In the genomic region with DNA sequence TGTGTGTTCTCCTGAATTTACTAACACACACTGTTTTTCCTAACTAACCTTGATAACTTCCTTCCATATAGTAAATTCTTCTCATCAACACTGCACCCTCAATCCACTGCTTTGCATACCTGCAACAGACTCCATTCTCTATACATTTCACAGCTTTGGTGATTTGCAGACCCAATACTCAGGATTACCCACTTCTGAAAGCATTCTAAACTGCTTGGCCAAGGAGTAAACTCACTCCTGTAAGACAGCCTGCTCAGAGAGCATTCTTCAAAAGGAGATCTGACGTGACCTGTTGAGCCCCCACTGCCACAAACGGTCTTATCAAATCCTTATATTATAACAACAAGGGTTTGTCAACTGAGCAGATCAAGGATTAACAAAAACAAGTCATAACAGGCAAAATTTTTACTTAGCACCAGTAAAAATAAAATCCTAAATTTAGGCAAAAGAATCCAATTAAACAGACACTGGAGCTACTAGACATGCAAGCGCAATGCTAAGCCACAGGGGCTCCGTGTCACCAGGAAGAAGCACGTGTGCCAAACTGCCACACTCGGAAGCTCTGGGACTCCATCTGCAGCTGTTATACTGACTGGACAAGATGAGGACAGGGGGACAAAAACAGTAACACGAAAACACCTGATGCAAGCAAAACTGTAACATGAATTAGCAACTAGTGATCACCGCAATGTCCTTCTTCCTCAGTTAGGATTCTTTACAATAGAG, we compare ENCODE assay signal across 12 mouse cellular contexts. TPM values are rescaled to one million over a fixed set of nuclear protein-coding genes. Genes with fewer than 3 reads are reported as not detected.
DNase-seq lines count a peak whose midpoint lies in the region; ATAC-seq lines count a peak whose summit lies in the region.
"Had no signal": no experiment of that assay in that cellular context is flagged by ENCODE, and none has a peak within 500 bp of the region (broad histone marks: within the 10 kb centered on the region; RNA-seq: fewer than 3 reads in every experiment).

No protein-coding gene starts in this region.

- H3K4me2 ChIP-seq in midbrain, embryonic 11.5 days, result no peak overlapping the region
- no peak overlapping the region for H3K4me2 ChIP-seq in embryonic facial prominence, embryonic 14.5 days (ENCODE audit: low read depth, low read length)
- H3K4me2 ChIP-seq in hindbrain, embryonic 13.5 days, result peak overlapping the region; percentile 21; the same call in 1 of the 2 replicates
- H3K4me2 ChIP-seq in neural tube, embryonic 13.5 days, result no peak overlapping the region
- H3K4me2 ChIP-seq: lung, embryonic 15.5 days had no signal

- H3K4me3 ChIP-seq in midbrain, embryonic 10.5 days, result no peak overlapping the region
- no peak overlapping the region for H3K4me3 ChIP-seq in midbrain, embryonic 11.5 days (ENCODE audit: low read depth, low read length)
- no peak overlapping the region for H3K4me3 ChIP-seq in embryonic facial prominence, embryonic 14.5 days (ENCODE audit: low read depth, low read length)
- H3K4me3 ChIP-seq in hindbrain, embryonic 13.5 days, result no peak overlapping the region
- H3K4me3 ChIP-seq in neural tube, embryonic 13.5 days, result no peak overlapping the region
- H3K4me3 ChIP-seq: lung, embryonic 15.5 days had no signal

- no peak for DNase-seq in midbrain, embryonic 10.5 days (ENCODE audit: low spot score)
- DNase-seq in midbrain, embryonic 11.5 days (ENCODE audit: low spot score, missing footprints), result no peak
- peak; percentile 29 for DNase-seq in embryonic facial prominence, embryonic 14.5 days (ENCODE audit: low spot score)
- no peak for DNase-seq in spleen, postnatal 36 days (ENCODE audit: low spot score in 2 of 2)
- DNase-seq in yolk sac, embryonic 10.5 days (ENCODE audit: low spot score), result no peak
- DNase-seq: gastrocnemius, postnatal 36 days; heart, postnatal 14 days; kidney, postnatal 25 days had no signal

- H3K27ac ChIP-seq in midbrain, embryonic 10.5 days (replicated peaks), result 0 out of 2 replicates have a peak overlapping the region, but pooled peaks have one; percentile 47
- H3K27ac ChIP-seq in midbrain, embryonic 11.5 days (ENCODE audit: low read depth, low read length), result no peak overlapping the region
- peak overlapping the region; percentile 19 for H3K27ac ChIP-seq in embryonic facial prominence, embryonic 14.5 days (replicated peaks; ENCODE audit: low read depth, low read length)
- H3K27ac ChIP-seq in hindbrain, embryonic 13.5 days, result peak overlapping the region; percentile 83
- peak overlapping the region; percentile 68 for H3K27ac ChIP-seq in neural tube, embryonic 13.5 days (replicated peaks)
- H3K27ac ChIP-seq: lung, embryonic 15.5 days had no signal

- H3K27me3 ChIP-seq in midbrain, embryonic 10.5 days (ENCODE audit: low read depth, poor library complexity, severe bottlenecking), result no peaks in the 10 kb centered on the region
- no peaks in the 10 kb centered on the region for H3K27me3 ChIP-seq in midbrain, embryonic 11.5 days (ENCODE audit: control insufficient read depth, insufficient read depth, low read length)
- H3K27me3 ChIP-seq in embryonic facial prominence, embryonic 14.5 days (replicated peaks; ENCODE audit: control insufficient read depth, insufficient read depth, low read length), result no peaks in the 10 kb centered on the region
- H3K27me3 ChIP-seq in hindbrain, embryonic 13.5 days, result no peaks in the 10 kb centered on the region
- no peaks in the 10 kb centered on the region for H3K27me3 ChIP-seq in neural tube, embryonic 13.5 days
- H3K27me3 ChIP-seq: CH12.LX; lung, embryonic 15.5 days had no signal

- no peak; the same call in 1 of the 2 replicates for ATAC-seq in midbrain, embryonic 11.5 days (ENCODE audit: low FRiP score)
- no peak for ATAC-seq in embryonic facial prominence, embryonic 14.5 days (ENCODE audit: low read depth)
- ATAC-seq in hindbrain, embryonic 13.5 days (ENCODE audit: low FRiP score), result peak; percentile 15
- ATAC-seq in neural tube, embryonic 13.5 days (ENCODE audit: low read depth), result peak; percentile 36

- H3K9me3 ChIP-seq in midbrain, embryonic 10.5 days (replicated peaks), result no peaks in the 10 kb centered on the region
- no peaks in the 10 kb centered on the region for H3K9me3 ChIP-seq in midbrain, embryonic 11.5 days (ENCODE audit: control insufficient read depth, low read length)
- no peaks in the 10 kb centered on the region for H3K9me3 ChIP-seq in embryonic facial prominence, embryonic 14.5 days (ENCODE audit: control insufficient read depth, low read length)
- H3K9me3 ChIP-seq in hindbrain, embryonic 13.5 days, result no peaks in the 10 kb centered on the region
- H3K9me3 ChIP-seq in neural tube, embryonic 13.5 days, result no peaks in the 10 kb centered on the region
- H3K9me3 ChIP-seq: lung, embryonic 15.5 days had no signal

- WGBS in midbrain, embryonic 10.5 days, result 63% methylated on average over 8 of the region's 8 CpGs
- WGBS in midbrain, embryonic 11.5 days, result 60% methylated on average over 8 of the region's 8 CpGs
- 67% methylated on average over 8 of the region's 8 CpGs for WGBS in embryonic facial prominence, embryonic 14.5 days
- 49% methylated on average over 8 of the region's 8 CpGs for WGBS in hindbrain, embryonic 13.5 days
- WGBS in neural tube, embryonic 13.5 days, result 60% methylated on average over 8 of the region's 8 CpGs

- H3K4me1 ChIP-seq in midbrain, embryonic 10.5 days, result peaks cover 23% of the 10 kb centered on the region
- peaks cover 12% of the 10 kb centered on the region for H3K4me1 ChIP-seq in midbrain, embryonic 11.5 days (ENCODE audit: control insufficient read depth, insufficient read depth, low read length)
- H3K4me1 ChIP-seq in embryonic facial prominence, embryonic 14.5 days (ENCODE audit: control insufficient read depth, insufficient read depth, low read length), result no peaks in the 10 kb centered on the region
- peaks cover 22% of the 10 kb centered on the region for H3K4me1 ChIP-seq in hindbrain, embryonic 13.5 days (replicated peaks)
- peaks cover 20% of the 10 kb centered on the region for H3K4me1 ChIP-seq in neural tube, embryonic 13.5 days (replicated peaks)
- H3K4me1 ChIP-seq: lung, embryonic 15.5 days had no signal

- no peak overlapping the region for H3K9ac ChIP-seq in midbrain, embryonic 11.5 days (ENCODE audit: low read length)
- no peak overlapping the region for H3K9ac ChIP-seq in embryonic facial prominence, embryonic 14.5 days (ENCODE audit: low read depth, low read length)
- no peak overlapping the region for H3K9ac ChIP-seq in hindbrain, embryonic 13.5 days
- H3K9ac ChIP-seq in neural tube, embryonic 13.5 days, result no peak overlapping the region
- H3K9ac ChIP-seq: lung, embryonic 15.5 days had no signal

- no peaks in the 10 kb centered on the region for H3K36me3 ChIP-seq in midbrain, embryonic 10.5 days
- no peaks in the 10 kb centered on the region for H3K36me3 ChIP-seq in midbrain, embryonic 11.5 days (ENCODE audit: control insufficient read depth, insufficient read depth, low read length)
- no peaks in the 10 kb centered on the region for H3K36me3 ChIP-seq in embryonic facial prominence, embryonic 14.5 days (ENCODE audit: control insufficient read depth, insufficient read depth, low read length)
- H3K36me3 ChIP-seq in hindbrain, embryonic 13.5 days, result no peaks in the 10 kb centered on the region
- no peaks in the 10 kb centered on the region for H3K36me3 ChIP-seq in neural tube, embryonic 13.5 days
- H3K36me3 ChIP-seq: lung, embryonic 15.5 days had no signal

RNA-seq across cellular contexts. Expression of a gene that starts 44.4 kb away (rescaled TPM):
- 10.1 and 12.4 TPM in 2 replicates for polyA plus RNA-seq in midbrain, embryonic 10.5 days (2016; fragmentation: Nextera tagmentation; extraction: Ambion mirVana)
- polyA plus RNA-seq in midbrain, embryonic 11.5 days (2014; fragmentation: Nextera tagmentation; extraction: Ambion mirVana), result 13.7 and 14.7 TPM in 2 replicates
- polyA plus RNA-seq in embryonic facial prominence, embryonic 14.5 days (2014; fragmentation: Nextera tagmentation; extraction: Ambion mirVana), result 14.5 and 17.9 TPM in 2 replicates
- polyA plus RNA-seq in hindbrain, embryonic 13.5 days (2015; fragmentation: Nextera tagmentation; extraction: Ambion mirVana), result 18.4 and 20.2 TPM in 2 replicates
- polyA plus RNA-seq in neural tube, embryonic 13.5 days (2015; fragmentation: Nextera tagmentation; extraction: Ambion mirVana), result 21.5 and 23.7 TPM in 2 replicates

Comparison
In these comparisons a context has a peak if more than half of its experiments do, and no peak if none do; other contexts are left out.
1. ATAC-seq: peak in hindbrain, embryonic 13.5 days (single experiment) and neural tube, embryonic 13.5 days (single experiment); none in midbrain, embryonic 11.5 days (single experiment) and embryonic facial prominence, embryonic 14.5 days (single experiment).